Mouse (Mus musculus) liver, embryonic 12.5 days (tissue): ENCODE data around the gene Ntm. TPM values are rescaled to one million over a fixed set of nuclear protein-coding genes. Genes with fewer than 3 reads are reported as not detected.

Experiments used
- ATAC-seq: fragments of 200-750 bp; cut with Nextera tagmentation; 2 replicates; pipeline ENCODE4 v1.8.0; 2017; ENCODE audit warnings: moderate number of reproducible peaks, mild to moderate bottlenecking, moderate library complexity
- H3K27ac ChIP-seq: fragments of 300-500 bp; sonication (generic); 2 replicates; pipeline ENCODE4 v1.5.1; 2016; ENCODE audit warnings: mild to moderate bottlenecking
- H3K27me3 ChIP-seq: fragments of 300-500 bp; sonication (generic); replicated peaks from 2 replicates; pipeline ENCODE4 v1.6.1; 2016; ENCODE audit warnings: mild to moderate bottlenecking, moderate library complexity
- H3K36me3 ChIP-seq: fragments of 300-500 bp; sonication (generic); 2 replicates; pipeline ENCODE4 v1.6.1; 2016; ENCODE audit warnings: mild to moderate bottlenecking, moderate library complexity
- H3K4me1 ChIP-seq: fragments of 300-500 bp; sonication (generic); 2 replicates; pipeline ENCODE4 v1.6.1; 2016
- H3K4me2 ChIP-seq: fragments of 300-500 bp; sonication (generic); 2 replicates; pipeline ENCODE4 v1.6.1; 2016; ENCODE audit warnings: mild to moderate bottlenecking, moderate library complexity
- H3K4me3 ChIP-seq: fragments of 300-500 bp; sonication (generic); 2 replicates; pipeline ENCODE4 v1.5.1; 2016; ENCODE audit warnings: mild to moderate bottlenecking, moderate library complexity
- H3K9ac ChIP-seq: fragments of 300-500 bp; sonication (generic); 2 replicates; pipeline ENCODE4 v1.6.1; 2016; ENCODE audit warnings: mild to moderate bottlenecking, moderate library complexity
- H3K9me3 ChIP-seq: fragments of 300-500 bp; sonication (generic); replicated peaks from 2 replicates; pipeline ENCODE4 v1.6.1; 2016; ENCODE audit warnings: mild to moderate bottlenecking, moderate library complexity
- WGBS: fragments of 180-500 bp; shearing (Covaris S2); methylation state at CpG from one replicate; pipeline ENCODE4 v1.1.7; 2016; ENCODE audit not compliant: insufficient replicate concordance; 5-methylcytosine and 5-hydroxymethylcytosine counted together
- polyA plus RNA-seq: library from polyadenylated mRNA; unstranded; fragments of >200 nt; fragmentation: Nextera tagmentation; extraction: Ambion mirVana; gene quantifications from 2 replicates; pipeline ENCODE4 v1.2.1, GENCODE M21; 2016

Ntm gene
- polyA plus RNA-seq, 1 experiment from 2014 or later, result 1.7 TPM

- H3K4me3 ChIP-seq, result no peak overlapping the region
Observed at GRCm38 (mm10) chr9:29943209-29944070, 19.5 kb downstream of the Ntm start.

DNA sequence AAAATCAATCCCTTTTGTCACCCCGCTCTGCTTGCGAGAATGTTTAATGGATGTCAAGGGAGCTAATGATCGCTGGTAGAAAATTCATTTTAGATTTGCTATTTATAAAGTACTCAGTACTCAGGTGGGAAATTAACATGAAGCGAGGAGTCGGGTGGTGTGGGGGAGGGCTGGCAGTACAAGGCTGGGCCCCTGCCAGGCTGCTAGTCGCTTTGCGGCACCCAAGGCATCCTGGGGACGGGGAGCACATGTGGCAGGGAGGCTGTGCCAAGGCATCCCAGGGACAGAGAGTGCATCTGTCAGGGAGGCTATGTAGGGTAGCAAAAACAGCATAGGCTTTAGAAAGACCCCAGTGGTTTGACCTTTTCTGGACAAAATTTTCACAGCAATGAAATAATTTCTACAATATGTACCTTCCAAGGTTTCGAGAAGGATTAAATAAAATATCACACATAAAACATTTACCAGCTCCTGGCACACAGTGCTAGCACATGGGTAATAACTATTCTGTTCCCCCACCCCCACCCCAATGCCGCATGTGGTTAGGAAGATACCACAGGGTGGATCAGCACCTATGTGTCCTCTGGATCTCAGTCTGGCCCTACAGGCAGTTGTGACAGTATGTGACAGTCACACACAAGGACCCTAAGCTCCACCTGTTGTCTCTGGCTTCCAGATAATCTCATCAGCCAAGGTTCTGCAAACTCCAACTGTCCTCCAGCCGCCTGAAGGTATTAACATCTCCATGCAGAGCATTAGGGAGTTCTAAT is 20.6 kb downstream of the Ntm start:
- Histone ChIP-seq H3K27me3 (no peaks in the 10 kb centered on the region), H3K9ac (no peak overlapping the region), H3K4me2 (no peak overlapping the region), H3K4me3 (no peak overlapping the region), H3K36me3 (no peaks in the 10 kb centered on the region), H3K4me1 (no peaks in the 10 kb centered on the region), H3K9me3 (no peaks in the 10 kb centered on the region), H3K27ac (no peak overlapping the region)
- ATAC-seq, result no peak
- WGBS, result 60% methylated on average over 11 of the region's 11 CpGs

More at GRCm38 (mm10) chr9:29943209-29944070, 19.5 kb downstream of the Ntm start:
- no peak overlapping the region for H3K27ac ChIP-seq
- no peaks in the 10 kb centered on the region for H3K36me3 ChIP-seq
- H3K9me3 ChIP-seq, result no peaks in the 10 kb centered on the region
- 25% methylated on average over 20 of the region's 20 CpGs for WGBS
- ATAC-seq, result no peak
- H3K4me1 ChIP-seq, result no peaks in the 10 kb centered on the region
- no peaks in the 10 kb centered on the region for H3K27me3 ChIP-seq
- H3K9ac ChIP-seq, result no peak overlapping the region
- peak overlapping the region; percentile 40 for H3K4me2 ChIP-seq

DNA sequence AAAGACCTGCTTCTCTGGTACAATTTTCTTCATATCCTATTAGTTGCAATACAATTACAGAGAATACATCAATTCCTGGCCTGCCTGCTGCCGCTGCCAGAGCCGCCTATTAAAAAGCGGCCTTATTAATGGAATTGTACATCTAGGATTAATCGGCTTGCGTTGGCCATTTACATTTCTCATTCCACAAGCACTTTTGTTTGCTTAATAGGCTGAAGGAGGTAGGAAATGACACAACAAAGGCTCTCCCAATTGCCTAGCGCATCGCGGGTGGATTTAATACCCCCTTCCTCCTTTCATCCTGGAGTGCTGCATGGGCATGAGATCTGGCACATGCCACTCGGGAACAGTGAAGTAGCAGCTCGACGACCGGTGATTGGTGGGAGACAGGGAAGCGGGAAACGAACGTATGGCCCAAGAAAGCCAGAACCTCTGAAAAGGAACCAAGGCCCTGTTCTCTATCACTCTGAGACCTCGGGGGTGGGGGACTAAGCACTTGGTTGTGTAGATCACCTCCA is 23.4 kb downstream of the Ntm start:
- WGBS, result 82% methylated on average over 16 of the region's 16 CpGs
- Histone ChIP-seq H3K4me3 (no peak overlapping the region), H3K4me1 (no peaks in the 10 kb centered on the region), H3K4me2 (no peak overlapping the region), H3K9me3 (no peaks in the 10 kb centered on the region), H3K9ac (no peak overlapping the region), H3K27me3 (no peaks in the 10 kb centered on the region), H3K36me3 (no peaks in the 10 kb centered on the region), H3K27ac (no peak overlapping the region)
- ATAC-seq, result no peak

- no peak for ATAC-seq
- WGBS, result 65% methylated on average over 4 of the region's 4 CpGs
- H3K9me3 ChIP-seq, result no peaks in the 10 kb centered on the region
Observed at GRCm38 (mm10) chr9:29928796-29929195, 34.1 kb downstream of the Ntm start.

DNA sequence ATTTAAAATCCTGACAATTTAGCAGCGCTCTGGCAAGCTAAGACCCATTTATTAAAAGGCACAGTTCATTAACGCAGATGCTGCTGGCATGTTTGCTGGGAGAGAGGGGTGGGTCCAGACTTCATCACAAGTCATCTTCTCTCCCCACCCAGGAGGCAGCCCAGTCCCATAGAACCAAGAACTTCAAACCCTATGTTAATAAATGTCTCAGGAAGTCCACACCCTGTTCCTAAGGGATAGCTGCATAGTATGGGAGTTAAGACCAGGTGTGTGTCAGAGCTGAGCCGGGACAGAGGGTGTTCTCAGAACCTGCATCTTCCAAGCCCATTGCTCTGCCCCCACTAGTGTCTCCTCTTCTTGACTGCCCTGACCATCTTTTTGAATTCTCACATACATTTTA is 37.6 kb downstream of the Ntm start:
- H3K9me3 ChIP-seq, result no peaks in the 10 kb centered on the region
- no peak for ATAC-seq

More at GRCm38 (mm10) chr9:29928796-29929195, 34.1 kb downstream of the Ntm start:
- H3K4me1 ChIP-seq, result no peaks in the 10 kb centered on the region
- no peak overlapping the region for H3K27ac ChIP-seq
- H3K9ac ChIP-seq, result no peak overlapping the region
- H3K27me3 ChIP-seq, result no peaks in the 10 kb centered on the region
- no peak overlapping the region for H3K4me3 ChIP-seq
- no peaks in the 10 kb centered on the region for H3K36me3 ChIP-seq
- H3K4me2 ChIP-seq, result no peak overlapping the region

GRCm38 (mm10) chr9:29898406-29899054 is 64.4 kb downstream of the Ntm start:
- H3K27me3 ChIP-seq, result no peaks in the 10 kb centered on the region
- WGBS, result 70% methylated on average over 9 of the region's 9 CpGs
- H3K4me2 ChIP-seq, result no peak overlapping the region
- H3K9me3 ChIP-seq, result no peaks in the 10 kb centered on the region
- H3K27ac ChIP-seq, result no peak overlapping the region
- no peaks in the 10 kb centered on the region for H3K36me3 ChIP-seq
- H3K9ac ChIP-seq, result no peak overlapping the region
- no peaks in the 10 kb centered on the region for H3K4me1 ChIP-seq
- no peak for ATAC-seq
- no peak overlapping the region for H3K4me3 ChIP-seq

More for the DNA sequence above, 37.6 kb downstream of the Ntm start:
- Histone ChIP-seq H3K36me3 (no peaks in the 10 kb centered on the region), H3K4me1 (no peaks in the 10 kb centered on the region), H3K27ac (no peak overlapping the region), H3K9ac (no peak overlapping the region), H3K4me2 (no peak overlapping the region), H3K4me3 (no peak overlapping the region), H3K27me3 (no peaks in the 10 kb centered on the region)
- 58% methylated on average over 3 of the region's 3 CpGs for WGBS

DNA sequence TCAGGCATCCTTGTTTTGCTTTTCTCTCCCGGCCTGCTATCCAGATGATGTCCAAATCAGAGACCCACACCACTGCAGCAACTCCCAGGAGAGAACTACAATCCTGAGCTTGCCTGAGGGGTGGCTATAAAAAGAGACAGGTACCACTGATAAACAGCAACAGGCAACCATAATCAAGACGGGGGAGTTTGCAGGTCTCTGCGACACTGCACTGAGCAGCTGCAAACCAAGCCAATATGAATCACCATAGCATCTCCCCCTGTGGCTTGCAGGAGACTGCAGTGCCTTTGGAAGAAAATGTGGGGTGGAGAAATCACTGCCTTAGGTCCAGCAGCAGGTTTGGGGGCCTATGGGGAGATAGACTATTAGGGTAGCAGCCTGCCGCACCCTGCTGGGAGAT is 65.5 kb downstream of the Ntm start:
- WGBS, result 61% methylated on average over 4 of the region's 4 CpGs

GRCm38 (mm10) chr9:29892792-29893191 is 70.1 kb downstream of the Ntm start:
- Histone ChIP-seq H3K9ac (no peak overlapping the region), H3K4me1 (no peaks in the 10 kb centered on the region), H3K36me3 (no peaks in the 10 kb centered on the region), H3K4me3 (no peak overlapping the region), H3K27ac (no peak overlapping the region), H3K4me2 (no peak overlapping the region), H3K9me3 (no peaks in the 10 kb centered on the region), H3K27me3 (no peaks in the 10 kb centered on the region)
- no peak for ATAC-seq
- WGBS, result 56% methylated on average over 5 of the region's 5 CpGs

More for the DNA sequence above, 65.5 kb downstream of the Ntm start:
- no peak for ATAC-seq
- Histone ChIP-seq H3K9me3 (no peaks in the 10 kb centered on the region), H3K4me2 (no peak overlapping the region), H3K27me3 (no peaks in the 10 kb centered on the region), H3K36me3 (no peaks in the 10 kb centered on the region), H3K4me1 (no peaks in the 10 kb centered on the region), H3K27ac (no peak overlapping the region), H3K9ac (no peak overlapping the region), H3K4me3 (no peak overlapping the region)

GRCm38 (mm10) chr9:29888712-29889111 is 74.2 kb downstream of the Ntm start:
- Histone ChIP-seq H3K9ac (no peak overlapping the region), H3K4me3 (no peak overlapping the region), H3K27me3 (no peaks in the 10 kb centered on the region), H3K9me3 (no peaks in the 10 kb centered on the region), H3K4me2 (no peak overlapping the region), H3K36me3 (no peaks in the 10 kb centered on the region), H3K4me1 (no peaks in the 10 kb centered on the region), H3K27ac (no peak overlapping the region)
- WGBS, result 37% methylated on average over 3 of the region's 3 CpGs
- no peak for ATAC-seq

- no peaks in the 10 kb centered on the region for H3K9me3 ChIP-seq
- WGBS, result 62% methylated on average over 5 of the region's 5 CpGs
- no peak for ATAC-seq
- H3K27ac ChIP-seq, result no peak overlapping the region
- no peaks in the 10 kb centered on the region for H3K4me1 ChIP-seq
- no peak overlapping the region for H3K4me3 ChIP-seq
- no peak overlapping the region for H3K4me2 ChIP-seq
- H3K36me3 ChIP-seq, result no peaks in the 10 kb centered on the region
- H3K27me3 ChIP-seq, result no peaks in the 10 kb centered on the region
- no peak overlapping the region for H3K9ac ChIP-seq
Observed at GRCm38 (mm10) chr9:29887924-29888323, 75.0 kb downstream of the Ntm start.

GRCm38 (mm10) chr9:29884062-29884461 is 78.9 kb downstream of the Ntm start:
- H3K9me3 ChIP-seq, result no peaks in the 10 kb centered on the region
- no peaks in the 10 kb centered on the region for H3K4me1 ChIP-seq
- ATAC-seq, result no peak
- H3K4me2 ChIP-seq, result no peak overlapping the region
- WGBS, result 50% methylated on average over 3 of the region's 3 CpGs
- no peak overlapping the region for H3K4me3 ChIP-seq
- no peaks in the 10 kb centered on the region for H3K27me3 ChIP-seq
- no peak overlapping the region for H3K9ac ChIP-seq
- H3K36me3 ChIP-seq, result no peaks in the 10 kb centered on the region
- H3K27ac ChIP-seq, result no peak overlapping the region

GRCm38 (mm10) chr9:29881614-29882013 is 81.3 kb downstream of the Ntm start:
- H3K27ac ChIP-seq, result no peak overlapping the region
- no peak overlapping the region for H3K9ac ChIP-seq
- no peaks in the 10 kb centered on the region for H3K36me3 ChIP-seq
- H3K4me3 ChIP-seq, result no peak overlapping the region
- no peaks in the 10 kb centered on the region for H3K27me3 ChIP-seq
- WGBS, result 62% methylated on average over 5 of the region's 5 CpGs
- no peaks in the 10 kb centered on the region for H3K4me1 ChIP-seq
- H3K4me2 ChIP-seq, result no peak overlapping the region
- H3K9me3 ChIP-seq, result no peaks in the 10 kb centered on the region
- ATAC-seq, result no peak
